Mouse (Mus musculus) layer of hippocampus, postnatal 10 days (tissue): ENCODE measurements around the gene Sec22b. TPM values are rescaled to one million over a fixed set of nuclear protein-coding genes. Genes with fewer than 3 reads are reported as not detected.

Experiments
- DNase-seq, 2 experiments: peaks; one replicate each; pipeline ENCODE4 v3.0.0; 2021; ENCODE audit warnings: low spot score in 2 of 2
- total RNA-seq, 2 experiments: library from RNA; stranded (reverse); gene quantifications; 2 replicates each; pipeline ENCODE4 v1.2.3; 2021

Gene Sec22b
- total RNA-seq, 2 experiments from 2014 or later, result 60.9 to 66.3 TPM

- DNase-seq, result no peak
Observed at GRCm38 (mm10) chr3:97972707-97973106, 71.7 kb downstream of the Sec22b start.

Other genes starting within 250 kb of the Sec22b start
- gene Prkab2, start 243.0 kb upstream of the Sec22b start, total RNA-seq, result 10 to 100 TPM; 38.3 to 39.9 TPM
- not detected for gene Gm17651, start 226.5 kb upstream of the Sec22b start, total RNA-seq
- 100 to 1,000 TPM; 221 to 232 TPM for gene Pde4dip, start 12.5 kb upstream of the Sec22b start, total RNA-seq
- 10 to 100 TPM; 28.6 to 32.5 TPM for gene Notch2, start 112.3 kb downstream of the Sec22b start, total RNA-seq